Mouse (Mus musculus): ENCODE results near the gene Lrrc8b.

DNA sequence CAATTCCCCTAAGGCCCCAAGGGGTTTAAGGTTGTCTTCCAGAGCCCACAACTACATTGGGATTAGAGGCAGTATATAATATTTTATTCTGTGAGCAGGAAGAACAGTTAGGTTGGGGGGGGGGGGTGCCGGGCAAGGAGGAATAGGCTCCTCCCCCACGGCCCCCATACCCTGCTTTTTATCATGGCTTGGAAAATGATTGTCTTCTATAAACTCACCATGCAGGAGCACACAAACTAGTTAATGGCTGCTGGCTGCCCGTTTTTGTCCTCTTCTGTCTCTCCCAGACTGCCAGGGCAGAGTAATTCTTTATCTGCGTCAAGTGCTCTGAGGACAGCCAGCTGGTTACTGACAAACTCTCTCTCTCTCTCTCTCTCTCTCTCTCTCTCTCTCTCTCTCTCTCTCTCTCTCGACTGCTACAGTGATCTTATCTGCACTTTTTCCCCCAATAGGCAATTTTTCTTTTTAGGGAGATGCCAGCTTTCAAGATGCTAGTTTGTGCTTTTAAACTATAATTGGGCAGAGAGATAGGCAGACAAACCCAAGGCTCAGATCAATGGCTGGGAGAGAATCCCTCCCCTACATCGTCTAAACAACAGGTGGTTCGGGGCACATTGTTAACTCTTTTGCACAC lies 102.5 kb downstream of the Lrrc8b start:
- TF ChIP-seq CTCF (conservative IDR thresholded peaks at IDR 0.05; ENCODE audit: insufficient read depth, insufficient read length, low read depth, low read length) (no peak), POLR2A (IDR thresholded peaks at IDR 0.05; ENCODE audit: low read depth, low read length) (no peak)

Data from kidney, adult 2 months (tissue).